Mouse (Mus musculus) small intestine, adult 2 months (tissue): ENCODE measurements around the gene H2-DMb2.
A peak's percentile ranks its signal among the peaks of the same experiment; 100 is the strongest.

Experiments used
- CTCF ChIP-seq: fragments of 200-500 bp; IDR thresholded peaks from 2 replicates; pipeline ENCODE4 v1.5.1; 2012; ENCODE audit warnings: low read depth, mild to moderate bottlenecking, control low read depth, inconsistent platforms, low read length, moderate library complexity, mixed read lengths; ENCODE audit not compliant: insufficient replicate concordance, insufficient read length; ENCODE audit errors: extremely low read depth
- POLR2A ChIP-seq: fragments of 200-500 bp; IDR thresholded peaks from 2 replicates; pipeline ENCODE4 v1.6.1; 2012; ENCODE audit warnings: low read depth, mild to moderate bottlenecking, control low read depth, inconsistent platforms, low read length, moderate library complexity

DNA sequence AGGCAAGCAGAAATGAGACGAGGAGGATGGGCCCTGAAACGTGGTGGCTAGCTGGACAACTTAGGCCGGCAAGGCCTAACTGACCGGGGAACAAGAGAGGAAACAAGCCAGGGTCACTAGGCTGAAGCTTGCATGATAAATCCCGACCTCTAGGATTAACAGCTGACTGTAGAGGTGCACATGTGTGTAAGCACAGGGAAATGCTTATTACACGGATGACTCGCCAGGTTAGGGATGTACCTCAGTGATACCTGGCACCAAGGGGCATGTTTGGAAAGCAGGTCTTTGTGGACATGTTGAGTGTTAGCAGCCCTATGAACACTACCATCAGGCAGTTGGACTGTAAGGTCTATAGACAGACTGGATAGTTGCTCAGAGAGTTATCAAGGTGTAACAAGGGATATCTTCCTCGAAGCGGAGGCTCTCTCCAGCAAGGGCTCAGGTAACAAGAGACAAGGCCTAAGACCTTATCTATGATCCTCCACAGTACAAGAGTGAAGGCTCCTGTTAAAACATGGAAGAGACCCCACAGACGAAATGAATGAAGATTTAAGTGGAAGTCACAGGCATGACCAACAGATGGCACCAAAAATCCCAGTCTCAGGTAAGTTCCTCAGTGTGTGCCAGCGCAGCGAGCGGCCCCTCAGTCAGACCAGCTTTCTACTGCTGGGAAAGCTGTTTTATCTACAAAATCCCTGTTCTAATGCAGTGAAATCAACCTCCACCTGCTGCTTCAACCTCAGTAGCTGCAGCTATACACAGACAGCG, 33.9 kb upstream of the H2-DMb2 start:
- TF ChIP-seq CTCF (peak; percentile 20; the same call in 1 of the 2 replicates), POLR2A (no peak)
